Mouse (Mus musculus): ENCODE measurements around the gene Ptpn14.

Gene Ptpn14

GRCm38 (mm10) chr1:189808453-189808852 is 80.4 kb downstream of the Ptpn14 start:
- DNase-seq (ENCODE audit: low spot score in 2 of 2): no peak

- DNase-seq (ENCODE audit: low spot score in 2 of 2): no peak
Observed at GRCm38 (mm10) chr1:189811778-189812177, 83.7 kb downstream of the Ptpn14 start.

- no peak for DNase-seq (ENCODE audit: low spot score in 2 of 2)
Observed at GRCm38 (mm10) chr1:189814385-189814784, 86.3 kb downstream of the Ptpn14 start.

GRCm38 (mm10) chr1:189817089-189817488 is 89.0 kb downstream of the Ptpn14 start:
- no peak for DNase-seq (ENCODE audit: low spot score in 2 of 2)

GRCm38 (mm10) chr1:189817810-189818209 is 89.7 kb downstream of the Ptpn14 start:
- peak; percentile 7 to 49 for DNase-seq (ENCODE audit: low spot score in 2 of 2)

GRCm38 (mm10) chr1:189820111-189820510 is 92.0 kb downstream of the Ptpn14 start:
- DNase-seq (ENCODE audit: low spot score in 2 of 2): no peak

GRCm38 (mm10) chr1:189824436-189824835 is 96.4 kb downstream of the Ptpn14 start:
- no peak for DNase-seq (ENCODE audit: low spot score in 2 of 2)

- DNase-seq (ENCODE audit: low spot score in 2 of 2): no peak
Observed at GRCm38 (mm10) chr1:189830391-189830790, 102.3 kb downstream of the Ptpn14 start.

- DNase-seq (ENCODE audit: low spot score in 2 of 2): no peak
Observed at GRCm38 (mm10) chr1:189830797-189831232, 102.7 kb downstream of the Ptpn14 start.

- DNase-seq (ENCODE audit: low spot score in 2 of 2): no peak
Observed at GRCm38 (mm10) chr1:189833351-189833750, 105.3 kb downstream of the Ptpn14 start.

GRCm38 (mm10) chr1:189834166-189834565 is 106.1 kb downstream of the Ptpn14 start:
- DNase-seq (ENCODE audit: low spot score in 2 of 2): no peak

- DNase-seq (ENCODE audit: low spot score in 2 of 2): no peak
Observed at GRCm38 (mm10) chr1:189846319-189846718, 118.3 kb downstream of the Ptpn14 start.

- no peak for DNase-seq (ENCODE audit: low spot score in 2 of 2)
Observed at GRCm38 (mm10) chr1:189849550-189849949, 121.5 kb downstream of the Ptpn14 start.

- DNase-seq (ENCODE audit: low spot score in 2 of 2): no peak
Observed at GRCm38 (mm10) chr1:189852051-189852450, 124.0 kb downstream of the Ptpn14 start.

GRCm38 (mm10) chr1:189852456-189852855 is 124.4 kb downstream of the Ptpn14 start:
- DNase-seq (ENCODE audit: low spot score in 2 of 2): no peak

- DNase-seq (ENCODE audit: low spot score in 2 of 2): no peak
Observed at GRCm38 (mm10) chr1:189854646-189855045, 126.6 kb downstream of the Ptpn14 start.

- no peak for DNase-seq (ENCODE audit: low spot score in 2 of 2)
Observed at GRCm38 (mm10) chr1:189855739-189856138, 127.7 kb downstream of the Ptpn14 start.

GRCm38 (mm10) chr1:189858377-189858776 is 130.3 kb downstream of the Ptpn14 start:
- DNase-seq (ENCODE audit: low spot score in 2 of 2): no peak

- no peak for DNase-seq (ENCODE audit: low spot score in 2 of 2)
Observed at GRCm38 (mm10) chr1:189860112-189860941, 132.3 kb downstream of the Ptpn14 start.

GRCm38 (mm10) chr1:189860942-189861315 is 132.9 kb downstream of the Ptpn14 start:
- no peak for DNase-seq (ENCODE audit: low spot score in 2 of 2)

- no peak for DNase-seq (ENCODE audit: low spot score in 2 of 2)
Observed at GRCm38 (mm10) chr1:189863727-189864126, 135.7 kb downstream of the Ptpn14 start.

GRCm38 (mm10) chr1:189864301-189864700 is 136.2 kb downstream of the Ptpn14 start:
- no peak for DNase-seq (ENCODE audit: low spot score in 2 of 2)

GRCm38 (mm10) chr1:189864846-189865560 is 136.9 kb downstream of the Ptpn14 start:
- DNase-seq (ENCODE audit: low spot score in 2 of 2): no peak

Data from frontal cortex, postnatal 25 days (tissue).